Mouse (Mus musculus) midbrain, embryonic 10.5 days (tissue): ENCODE measurements around the gene Adsl. TPM values are rescaled to one million over a fixed set of nuclear protein-coding genes. Genes with fewer than 3 reads are reported as not detected.

Experiments
- DNase-seq: peaks from one replicate; pipeline ENCODE4 v3.0.0-alpha.2; 2017; ENCODE audit warnings: low spot score
- H3K27ac ChIP-seq: fragments of 300-500 bp; sonication (generic); replicated peaks from 2 replicates; pipeline ENCODE4 v1.5.1; 2016; ENCODE audit warnings: mild to moderate bottlenecking
- H3K27me3 ChIP-seq: fragments of 300-500 bp; sonication (generic); 2 replicates; pipeline ENCODE4 v1.6.1; 2016; ENCODE audit warnings: low read depth, mild to moderate bottlenecking; ENCODE audit not compliant: poor library complexity, severe bottlenecking
- H3K36me3 ChIP-seq: fragments of 300-500 bp; sonication (generic); 2 replicates; pipeline ENCODE4 v1.6.1; 2016; ENCODE audit warnings: mild to moderate bottlenecking, moderate library complexity
- H3K4me1 ChIP-seq: fragments of 300-500 bp; sonication (generic); 2 replicates; pipeline ENCODE4 v1.6.1; 2016
- H3K4me3 ChIP-seq: fragments of 300-500 bp; sonication (generic); 2 replicates; pipeline ENCODE4 v1.5.1; 2016; ENCODE audit warnings: mild to moderate bottlenecking, moderate library complexity
- H3K9me3 ChIP-seq: fragments of 300-500 bp; sonication (generic); replicated peaks from 2 replicates; pipeline ENCODE4 v1.6.1; 2016; ENCODE audit warnings: mild to moderate bottlenecking
- WGBS: fragments of 180-500 bp; shearing (Covaris S2); methylation state at CpG from one replicate; pipeline ENCODE4 v1.1.7; 2016; 5-methylcytosine and 5-hydroxymethylcytosine counted together
- polyA plus RNA-seq: library from polyadenylated mRNA; unstranded; fragments of >200 nt; fragmentation: Nextera tagmentation; extraction: Ambion mirVana; gene quantifications from 2 replicates; pipeline ENCODE4 v1.2.1, GENCODE M21; 2016

The Adsl gene
- polyA plus RNA-seq, 1 experiment from 2014 or later = 228 TPM

DNA sequence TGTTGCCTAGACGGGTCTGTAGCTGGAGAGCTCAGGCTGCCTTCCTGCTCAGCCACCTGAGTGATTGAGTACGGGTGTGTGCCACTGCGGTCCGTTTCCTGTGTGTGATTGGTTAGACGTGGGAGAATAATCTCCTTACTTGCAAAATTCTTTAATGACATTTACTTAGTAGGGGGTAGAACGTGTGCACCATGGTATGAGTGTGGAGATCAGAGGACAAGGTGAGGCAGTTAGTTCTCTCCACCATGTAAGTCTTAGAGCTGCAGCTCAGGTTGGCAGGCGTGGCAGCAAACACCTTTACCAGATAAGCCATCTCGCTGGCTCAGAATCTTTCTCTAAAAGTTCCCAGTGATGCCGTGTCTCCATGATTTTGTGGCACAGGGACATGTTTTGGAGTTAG, 5.7 kb downstream of the Adsl start:
- WGBS = 91% methylated on average over 9 of the region's 9 CpGs
- Histone ChIP-seq H3K27ac (no peak overlapping the region), H3K4me1 (peaks cover 25% of the 10 kb centered on the region), H3K9me3 (no peaks in the 10 kb centered on the region), H3K27me3 (no peaks in the 10 kb centered on the region), H3K4me3 (no peak overlapping the region), H3K36me3 (peaks cover 84% of the 10 kb centered on the region)
- no peak for DNase-seq

DNA sequence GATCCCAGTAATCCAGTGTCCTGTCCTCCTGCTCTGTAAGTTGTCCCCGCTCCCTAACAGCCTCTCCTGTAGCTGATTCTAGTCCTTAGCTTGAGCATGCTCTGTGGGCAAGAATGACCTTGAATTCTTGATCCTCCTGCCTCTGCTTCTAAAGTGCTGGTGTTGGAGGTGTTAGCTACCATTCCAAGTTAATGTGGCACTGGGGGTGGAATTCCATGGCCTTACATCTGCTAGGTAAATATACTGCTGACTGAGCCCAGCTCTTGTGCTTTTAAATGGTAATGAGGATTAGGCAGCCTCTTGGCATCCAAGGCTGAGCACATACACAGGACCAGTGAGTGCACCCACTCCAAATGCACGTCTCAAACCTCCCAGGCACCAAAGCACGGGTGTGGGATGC, 6.6 kb downstream of the Adsl start:
- Histone ChIP-seq H3K36me3 (peaks cover 89% of the 10 kb centered on the region), H3K27ac (no peak overlapping the region), H3K4me3 (no peak overlapping the region), H3K9me3 (no peaks in the 10 kb centered on the region), H3K27me3 (no peaks in the 10 kb centered on the region), H3K4me1 (peaks cover 16% of the 10 kb centered on the region)
- no peak for DNase-seq
- 64% methylated on average over 3 of the region's 3 CpGs for WGBS

DNA sequence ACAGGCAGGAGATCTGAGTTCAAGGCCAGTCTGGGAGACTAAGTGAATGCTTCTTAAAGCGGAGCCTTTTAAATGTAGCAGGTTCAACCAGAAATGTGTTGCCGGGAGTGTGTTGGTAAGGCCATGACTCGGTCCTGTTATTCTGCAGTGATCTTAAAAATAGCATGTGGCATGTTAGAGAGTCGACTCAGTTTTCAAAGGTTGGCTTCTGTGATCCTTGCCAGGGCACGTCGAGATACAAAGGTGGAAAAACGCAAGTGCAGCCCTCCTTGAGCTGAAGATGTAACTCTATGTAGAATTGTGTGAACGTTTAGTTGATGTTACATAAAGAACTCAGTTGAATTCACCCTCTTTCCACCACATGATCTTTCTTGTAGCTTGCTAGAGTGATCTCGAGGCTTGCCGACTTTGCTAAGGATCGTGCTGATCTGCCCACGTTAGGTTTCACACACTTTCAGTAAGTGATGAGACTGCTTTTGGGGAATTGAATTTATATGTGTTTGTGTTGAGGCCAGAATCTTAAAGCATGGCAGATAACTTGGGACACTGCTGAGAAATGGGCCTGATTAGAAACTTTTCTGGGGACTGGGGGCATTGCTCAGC, 7.6 kb downstream of the Adsl start:
- Histone ChIP-seq H3K4me3 (no peak overlapping the region), H3K4me1 (peaks cover 12% of the 10 kb centered on the region), H3K27ac (no peak overlapping the region), H3K36me3 (peaks cover 89% of the 10 kb centered on the region), H3K27me3 (no peaks in the 10 kb centered on the region), H3K9me3 (no peaks in the 10 kb centered on the region)
- DNase-seq = no peak
- 94% methylated on average over 12 of the region's 12 CpGs for WGBS

DNA sequence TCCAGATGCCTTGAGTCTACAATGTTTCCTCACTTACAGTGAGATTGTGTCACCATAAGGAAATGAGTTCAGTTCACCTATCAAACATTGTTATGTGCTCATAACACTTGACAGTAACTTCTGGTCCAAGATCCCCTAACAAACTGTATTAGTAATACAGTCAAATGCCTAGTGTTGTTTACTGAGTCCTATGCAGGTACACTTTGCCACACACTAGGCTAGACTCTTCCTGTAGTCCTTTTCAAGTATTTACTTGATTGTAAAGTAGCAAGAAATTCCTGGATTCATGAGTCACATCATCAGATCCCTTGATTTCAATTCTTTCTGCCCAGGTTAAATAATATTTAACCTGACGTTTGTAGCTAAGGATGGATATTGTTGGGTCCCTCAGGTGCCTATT, 21.1 kb downstream of the Adsl start:
- Histone ChIP-seq H3K4me3 (no peak overlapping the region), H3K9me3 (no peaks in the 10 kb centered on the region), H3K27ac (no peak overlapping the region), H3K36me3 (peaks cover 64% of the 10 kb centered on the region), H3K27me3 (no peaks in the 10 kb centered on the region), H3K4me1 (no peaks in the 10 kb centered on the region)
- no peak for DNase-seq
- WGBS = 98% methylated on average over 1 of the region's 1 CpGs

DNA sequence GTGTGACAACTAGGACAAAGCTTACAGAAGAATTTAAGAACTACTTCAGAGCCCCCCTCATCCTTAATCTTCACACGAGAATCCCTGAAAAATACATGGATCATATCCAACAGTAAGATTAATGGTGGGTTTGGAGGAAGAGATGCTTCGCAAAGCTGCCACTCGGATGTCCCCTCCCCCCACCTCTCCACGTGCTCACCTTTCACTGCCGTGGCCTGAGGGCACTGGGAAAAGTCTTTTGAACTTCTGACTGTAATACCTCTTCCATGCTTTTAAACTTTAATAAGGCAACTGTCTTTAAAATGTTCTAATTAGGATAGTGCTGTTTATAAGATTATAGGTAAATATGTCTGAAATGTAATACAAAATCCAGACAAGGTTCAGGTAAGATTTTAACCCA, 26.0 kb downstream of the Adsl start:
- H3K9me3 ChIP-seq = no peaks in the 10 kb centered on the region
- peaks cover 20% of the 10 kb centered on the region for H3K4me1 ChIP-seq
- H3K27ac ChIP-seq = no peak overlapping the region
- no peak overlapping the region for H3K4me3 ChIP-seq
- no peak for DNase-seq
- 66% methylated on average over 5 of the region's 5 CpGs for WGBS
- peaks cover 20% of the 10 kb centered on the region for H3K36me3 ChIP-seq
- H3K27me3 ChIP-seq = no peaks in the 10 kb centered on the region

DNA sequence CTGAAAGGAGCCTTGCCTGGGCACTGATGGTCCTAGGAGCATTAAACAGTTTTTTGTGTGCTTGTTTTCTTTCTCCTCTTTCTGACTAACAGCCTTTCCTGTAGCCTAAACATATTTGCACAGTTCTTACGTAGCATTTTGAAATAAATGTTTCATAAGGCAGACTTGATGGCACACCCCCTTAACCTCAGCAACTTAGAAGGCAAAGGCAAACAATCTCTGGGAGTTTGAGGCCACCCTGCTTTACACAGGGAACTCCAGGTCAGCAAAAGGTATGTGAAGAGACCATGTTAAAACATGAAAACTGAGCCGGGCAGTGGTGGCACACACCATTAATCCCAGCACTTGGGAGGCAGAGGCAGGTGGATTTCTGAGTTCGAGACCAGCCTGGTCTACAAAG, 27.4 kb downstream of the Adsl start:
- DNase-seq = no peak
- 94% methylated on average over 3 of the region's 3 CpGs for WGBS
- H3K4me3 ChIP-seq = no peak overlapping the region
- H3K27ac ChIP-seq = no peak overlapping the region
- H3K36me3 ChIP-seq = peaks cover 7% of the 10 kb centered on the region
- no peaks in the 10 kb centered on the region for H3K27me3 ChIP-seq
- H3K9me3 ChIP-seq = no peaks in the 10 kb centered on the region
- peaks cover 20% of the 10 kb centered on the region for H3K4me1 ChIP-seq

DNA sequence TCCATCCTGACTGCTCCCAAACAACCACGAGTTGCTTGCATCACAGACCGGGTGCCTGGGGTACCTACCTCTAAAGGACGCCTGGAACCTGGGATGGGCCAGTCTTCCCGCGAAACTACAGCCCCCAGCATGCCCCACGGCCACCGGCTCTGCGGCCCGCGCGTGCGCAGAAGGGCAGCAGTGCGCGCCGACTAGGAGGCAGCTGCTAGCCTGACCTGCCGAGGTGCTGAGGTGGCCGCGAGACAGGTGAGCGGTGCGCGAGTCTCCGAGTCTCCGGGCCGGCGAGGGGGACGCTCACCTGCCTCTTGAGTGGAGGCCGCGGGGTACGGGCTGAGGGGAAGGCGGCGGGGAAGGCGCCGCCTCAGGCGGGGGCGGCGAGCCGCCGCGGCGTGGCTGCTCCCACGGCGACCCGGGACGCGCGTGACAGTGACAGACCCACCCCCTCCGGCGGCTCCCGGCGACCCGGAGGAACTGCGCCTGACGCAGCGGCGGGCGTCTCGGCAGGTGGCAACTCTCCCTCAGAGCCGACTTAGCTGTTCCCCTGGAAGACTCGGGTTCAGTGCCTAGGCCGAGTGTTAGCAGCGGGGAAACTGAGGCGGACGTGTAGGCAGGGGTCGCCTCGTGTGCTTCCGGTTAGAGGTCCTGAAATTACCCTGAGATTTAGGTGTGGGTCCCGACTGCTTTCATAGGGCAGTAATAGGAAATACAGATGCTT, 29.5 kb downstream of the Adsl start, which contains the start of gene Sgsm3:
Gene Sgsm3 (plus strand): TSS at position 146 of the 715 bp plus-strand sequence.
- peak within 1 kb of the TSS; percentile 87 for H3K27ac ChIP-seq
- no peaks in the 10 kb centered on the region for H3K36me3 ChIP-seq
- WGBS = under 1% methylated on average over 67 of the region's 67 CpGs
- DNase-seq = peak; percentile 82
- H3K27me3 ChIP-seq = no peaks in the 10 kb centered on the region
- H3K4me3 ChIP-seq = peak within 1 kb of the TSS; percentile 95
- H3K9me3 ChIP-seq = no peaks in the 10 kb centered on the region
- H3K4me1 ChIP-seq = peaks cover 20% of the 10 kb centered on the region

DNA sequence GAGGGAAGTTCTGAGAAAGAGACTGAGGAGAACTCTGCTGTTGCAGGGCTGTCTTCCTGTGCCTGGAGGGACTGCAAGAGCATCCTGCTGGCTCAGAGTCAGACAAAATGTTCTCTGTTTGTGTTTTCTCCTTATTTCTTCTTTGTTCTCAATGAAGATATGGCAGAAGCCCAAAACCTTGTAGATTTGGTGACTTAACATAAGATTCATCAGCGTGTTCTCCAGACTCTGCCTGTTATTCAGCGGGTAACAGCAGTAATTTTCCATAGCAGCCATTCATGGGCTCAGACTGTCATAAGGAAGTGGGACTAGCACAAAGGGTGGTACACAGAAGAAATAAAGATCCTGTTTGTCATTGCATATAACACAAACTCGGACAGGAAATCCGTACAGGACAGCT, 31.3 kb downstream of the Adsl start:
- no peak for DNase-seq
- peaks cover 20% of the 10 kb centered on the region for H3K4me1 ChIP-seq
- H3K36me3 ChIP-seq = no peaks in the 10 kb centered on the region
- no peak overlapping the region for H3K27ac ChIP-seq
- H3K27me3 ChIP-seq = no peaks in the 10 kb centered on the region
- no peak overlapping the region for H3K4me3 ChIP-seq
- no peaks in the 10 kb centered on the region for H3K9me3 ChIP-seq
- WGBS = 94% methylated on average over 4 of the region's 4 CpGs

DNA sequence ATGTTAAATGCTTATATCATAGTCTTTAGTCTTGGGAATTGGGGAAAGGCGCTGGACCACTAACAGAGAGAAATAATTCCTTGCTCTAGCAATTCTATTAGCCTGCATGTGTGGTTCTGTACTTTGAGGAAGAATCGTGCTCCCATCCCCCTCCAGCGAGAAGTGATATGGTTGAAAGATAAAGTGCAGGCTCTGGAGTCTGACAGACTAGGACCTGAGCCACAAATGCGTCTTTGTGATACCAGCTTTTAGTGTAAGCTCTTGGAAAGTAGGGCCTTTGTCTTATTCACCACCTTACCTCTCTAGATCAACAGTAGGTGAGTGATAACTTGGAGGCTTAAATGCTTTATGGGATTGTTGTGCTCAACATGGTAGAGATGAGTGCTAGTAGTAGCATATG, 32.9 kb downstream of the Adsl start:
- no peaks in the 10 kb centered on the region for H3K36me3 ChIP-seq
- no peak overlapping the region for H3K4me3 ChIP-seq
- no peaks in the 10 kb centered on the region for H3K27me3 ChIP-seq
- no peaks in the 10 kb centered on the region for H3K9me3 ChIP-seq
- H3K4me1 ChIP-seq = peaks cover 20% of the 10 kb centered on the region
- DNase-seq = no peak
- 92% methylated on average over 4 of the region's 4 CpGs for WGBS
- no peak overlapping the region for H3K27ac ChIP-seq

DNA sequence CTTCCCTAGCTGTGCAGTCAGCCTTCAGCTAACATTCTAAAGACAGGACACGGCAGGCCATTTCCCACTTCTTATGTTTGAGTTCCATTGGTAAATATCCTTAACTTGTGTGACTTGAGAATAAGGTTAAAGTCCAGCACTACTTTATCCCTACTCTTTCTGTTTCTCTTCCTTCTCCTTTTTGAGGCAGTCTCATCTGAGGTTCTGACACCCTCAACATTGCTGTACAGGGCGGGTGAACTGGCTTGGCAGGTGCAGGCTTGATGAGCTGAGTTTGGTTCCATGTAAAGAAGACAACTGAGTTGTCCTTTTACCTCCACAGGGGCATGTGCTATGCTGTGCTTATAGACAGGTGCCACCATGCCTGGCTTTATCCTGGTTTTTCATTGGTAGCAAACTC, 35.0 kb downstream of the Adsl start:
- 93% methylated on average over 2 of the region's 2 CpGs for whole genome bisulfite sequencing
- H3K4me3 ChIP-seq = no peak overlapping the region
- peaks cover 10% of the 10 kb centered on the region for H3K4me1 ChIP-seq
- H3K36me3 ChIP-seq = no peaks in the 10 kb centered on the region
- no peaks in the 10 kb centered on the region for H3K27me3 ChIP-seq
- no peaks in the 10 kb centered on the region for H3K9me3 ChIP-seq
- no peak overlapping the region for H3K27ac ChIP-seq
- no peak for DNase-seq

DNA sequence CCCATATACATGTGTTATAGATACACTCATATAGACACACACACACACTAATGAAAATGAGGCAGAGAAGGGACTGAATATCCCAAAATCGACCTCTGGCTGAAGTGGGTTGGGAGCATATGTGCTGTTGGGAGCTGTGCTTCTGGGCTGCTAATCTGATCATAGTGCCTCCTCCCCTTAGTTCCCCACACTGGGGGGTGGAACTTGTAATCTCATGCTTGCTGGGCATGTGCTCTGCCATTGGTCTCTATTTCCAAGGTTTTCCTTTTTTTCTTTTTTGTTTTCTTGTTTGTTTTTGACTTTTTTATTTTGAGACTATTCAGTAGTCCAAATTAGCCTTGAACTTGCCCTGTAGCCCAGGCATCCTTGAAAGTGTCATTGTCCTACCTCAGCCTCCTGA, 40.0 kb downstream of the Adsl start:
- 57% methylated on average over 1 of the region's 1 CpGs for WGBS

DNA sequence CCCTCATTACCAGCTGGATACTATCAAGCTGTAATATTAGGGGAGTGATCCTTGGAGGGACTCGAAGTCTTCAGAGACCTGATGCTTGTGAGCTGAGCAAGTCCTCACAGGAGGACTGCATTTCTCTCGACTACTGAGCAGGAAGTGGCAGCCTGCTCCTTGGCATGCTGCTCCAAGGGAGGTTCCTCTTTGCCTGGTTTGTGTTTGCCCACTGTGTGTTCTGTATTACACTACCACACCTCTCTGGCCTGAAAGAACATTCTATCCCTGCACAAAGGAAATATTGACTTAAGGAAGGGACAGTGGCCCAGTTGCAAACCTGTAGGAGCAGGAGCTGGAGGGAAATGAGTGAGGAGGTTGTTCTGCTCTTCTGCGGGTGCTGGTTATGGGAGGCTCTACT, 41.4 kb downstream of the Adsl start:
- WGBS = 82% methylated on average over 3 of the region's 3 CpGs
- Histone ChIP-seq H3K27ac (no peak overlapping the region), H3K4me3 (no peak overlapping the region), H3K4me1 (no peaks in the 10 kb centered on the region), H3K36me3 (no peaks in the 10 kb centered on the region), H3K27me3 (no peaks in the 10 kb centered on the region), H3K9me3 (no peaks in the 10 kb centered on the region)
- DNase-seq = no peak

More for the DNA sequence above, 40.0 kb downstream of the Adsl start:
- H3K36me3 ChIP-seq = no peaks in the 10 kb centered on the region
- no peak overlapping the region for H3K4me3 ChIP-seq
- no peaks in the 10 kb centered on the region for H3K9me3 ChIP-seq
- no peaks in the 10 kb centered on the region for H3K4me1 ChIP-seq
- no peak for DNase-seq
- no peaks in the 10 kb centered on the region for H3K27me3 ChIP-seq
- H3K27ac ChIP-seq = no peak overlapping the region

DNA sequence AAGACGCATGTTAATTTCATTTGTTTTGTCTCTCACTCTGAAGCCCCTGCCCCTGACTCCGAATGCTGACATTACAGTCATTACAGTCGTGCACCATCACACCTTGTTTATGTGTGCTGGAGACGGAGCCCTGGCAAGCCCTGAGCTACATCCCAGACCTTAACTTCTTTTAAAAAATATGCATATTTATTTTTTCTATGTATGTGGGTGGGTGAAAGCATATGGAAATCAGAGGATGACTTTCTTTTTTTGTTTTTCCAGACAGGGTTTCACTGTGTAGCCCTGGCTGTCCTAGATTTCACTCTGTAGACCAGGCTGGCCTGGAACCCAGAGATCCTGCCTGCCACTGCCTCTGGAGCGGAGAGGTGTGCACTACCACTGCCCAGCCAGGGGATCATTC, 46.7 kb downstream of the Adsl start:
- Histone ChIP-seq H3K4me1 (no peaks in the 10 kb centered on the region), H3K4me3 (no peak overlapping the region), H3K9me3 (no peaks in the 10 kb centered on the region), H3K36me3 (no peaks in the 10 kb centered on the region), H3K27ac (no peak overlapping the region), H3K27me3 (no peaks in the 10 kb centered on the region)
- 84% methylated on average over 5 of the region's 5 CpGs for WGBS
- DNase-seq = no peak
